Mouse (Mus musculus) midbrain, embryonic 12.5 days (tissue): ENCODE data around the gene Wipi2. TPM values are rescaled to one million over a fixed set of nuclear protein-coding genes. Genes with fewer than 3 reads are reported as not detected.

Source experiments
- ATAC-seq: fragments of 200-750 bp; cut with Nextera tagmentation; 2 replicates; pipeline ENCODE4 v1.8.0; 2017; ENCODE audit warnings: low read depth, moderate TSS enrichment, moderate library complexity; ENCODE audit not compliant: low FRiP score
- H3K27ac ChIP-seq: fragments of 300-500 bp; sonication (generic); replicated peaks from 2 replicates; pipeline ENCODE4 v1.5.1; 2016; ENCODE audit warnings: mild to moderate bottlenecking
- H3K27me3 ChIP-seq: fragments of 300-500 bp; sonication (generic); 2 replicates; pipeline ENCODE4 v1.6.1; 2016; ENCODE audit warnings: mild to moderate bottlenecking
- H3K36me3 ChIP-seq: fragments of 300-500 bp; sonication (generic); 2 replicates; pipeline ENCODE4 v1.6.1; 2016
- H3K4me1 ChIP-seq: fragments of 300-500 bp; sonication (generic); 2 replicates; pipeline ENCODE4 v1.6.1; 2016
- H3K4me2 ChIP-seq: fragments of 300-500 bp; sonication (generic); replicated peaks from 2 replicates; pipeline ENCODE4 v1.6.1; 2016; ENCODE audit warnings: mild to moderate bottlenecking, moderate library complexity
- H3K4me3 ChIP-seq: fragments of 300-500 bp; sonication (generic); 2 replicates; pipeline ENCODE4 v1.5.1; 2016; ENCODE audit warnings: mild to moderate bottlenecking
- H3K9ac ChIP-seq: fragments of 300-500 bp; sonication (generic); replicated peaks from 2 replicates; pipeline ENCODE4 v1.6.1; 2016; ENCODE audit warnings: mild to moderate bottlenecking, moderate library complexity
- H3K9me3 ChIP-seq: fragments of 300-500 bp; sonication (generic); 2 replicates; pipeline ENCODE4 v1.6.1; 2016; ENCODE audit warnings: mild to moderate bottlenecking
- WGBS: fragments of 180-500 bp; shearing (Covaris S2); methylation state at CpG from one replicate; pipeline ENCODE4 v1.1.7; 2016; 5-methylcytosine and 5-hydroxymethylcytosine counted together
- polyA plus RNA-seq: library from polyadenylated mRNA; unstranded; fragments of >200 nt; fragmentation: Nextera tagmentation; extraction: Ambion mirVana; gene quantifications from 2 replicates; pipeline ENCODE4 v1.2.1, GENCODE M21; 2016

Wipi2 gene
- 65.1 and 67.6 TPM in 2 replicates for polyA plus RNA-seq

- H3K4me2 ChIP-seq: peak within 1 kb of the TSS; percentile 97
- WGBS: 92% methylated on average over 2 of the region's 2 CpGs
- H3K4me3 ChIP-seq: peak within 1 kb of the TSS; percentile 88
- ATAC-seq: no peak
- peaks cover 17% of the 10 kb centered on the region for H3K4me1 ChIP-seq
- no peaks in the 10 kb centered on the region; the same call in 1 of the 2 replicates for H3K27me3 ChIP-seq
- peak within 1 kb of the TSS; percentile 60 for H3K9ac ChIP-seq
- H3K9me3 ChIP-seq: no peaks in the 10 kb centered on the region
- no peak within 1 kb of the TSS for H3K27ac ChIP-seq
- 0 out of 2 replicates have a peak, but pooled peaks cover 2% of the 10 kb centered on the region for H3K36me3 ChIP-seq
Measured at GRCm38 (mm10) chr5:142627398-142627797, at the start of gene Wipi2. Gene Wipi2, plus strand, starts transcription at chr5:142627698.

GRCm38 (mm10) chr5:142578192-142578591 is 49.3 kb upstream of the Wipi2 start:
- Histone ChIP-seq H3K4me2 (no peak overlapping the region), H3K27me3 (peaks cover 3% of the 10 kb centered on the region; the same call in 1 of the 2 replicates), H3K9ac (no peak overlapping the region), H3K4me3 (no peak overlapping the region), H3K9me3 (0 out of 2 replicates have a peak, but pooled peaks cover 7% of the 10 kb centered on the region), H3K4me1 (peaks cover 3% of the 10 kb centered on the region; the same call in 1 of the 2 replicates), H3K27ac (no peak overlapping the region), H3K36me3 (no peaks in the 10 kb centered on the region)
- no peak for ATAC-seq
- WGBS: 88% methylated on average over 10 of the region's 10 CpGs

GRCm38 (mm10) chr5:142581517-142581916 is 46.0 kb upstream of the Wipi2 start:
- 13% methylated on average over 5 of the region's 5 CpGs for WGBS
- Histone ChIP-seq H3K27me3 (peaks cover 3% of the 10 kb centered on the region; the same call in 1 of the 2 replicates), H3K4me2 (no peak overlapping the region), H3K9me3 (0 out of 2 replicates have a peak, but pooled peaks cover 7% of the 10 kb centered on the region), H3K4me3 (no peak overlapping the region), H3K36me3 (no peaks in the 10 kb centered on the region), H3K4me1 (peaks cover 11% of the 10 kb centered on the region), H3K9ac (no peak overlapping the region), H3K27ac (no peak overlapping the region)
- peak; percentile 54 for ATAC-seq

GRCm38 (mm10) chr5:142583616-142584126 is 43.8 kb upstream of the Wipi2 start:
- WGBS: 48% methylated on average over 14 of the region's 14 CpGs
- H3K4me2 ChIP-seq: no peak overlapping the region; the same call in 1 of the 2 replicates
- ATAC-seq: peak; percentile 90
- peaks cover 3% of the 10 kb centered on the region; the same call in 1 of the 2 replicates for H3K27me3 ChIP-seq
- no peak overlapping the region for H3K9ac ChIP-seq
- H3K9me3 ChIP-seq: 0 out of 2 replicates have a peak, but pooled peaks cover 2% of the 10 kb centered on the region
- H3K27ac ChIP-seq: peak overlapping the region; percentile 63
- H3K4me3 ChIP-seq: no peak overlapping the region
- H3K36me3 ChIP-seq: no peaks in the 10 kb centered on the region
- H3K4me1 ChIP-seq: peaks cover 11% of the 10 kb centered on the region

GRCm38 (mm10) chr5:142590953-142591616 is 36.4 kb upstream of the Wipi2 start:
- H3K9me3 ChIP-seq: no peaks in the 10 kb centered on the region
- no peaks in the 10 kb centered on the region for H3K36me3 ChIP-seq
- peak overlapping the region; percentile 88 for H3K27ac ChIP-seq
- no peak overlapping the region for H3K4me3 ChIP-seq
- peak; percentile 69 for ATAC-seq
- no peaks in the 10 kb centered on the region for H3K27me3 ChIP-seq
- H3K4me1 ChIP-seq: peaks cover 26% of the 10 kb centered on the region
- no peak overlapping the region for H3K9ac ChIP-seq
- no peak overlapping the region for H3K4me2 ChIP-seq
- 58% methylated on average over 6 of the region's 6 CpGs for WGBS

- no peaks in the 10 kb centered on the region for H3K9me3 ChIP-seq
- no peaks in the 10 kb centered on the region for H3K36me3 ChIP-seq
- no peak overlapping the region for H3K4me3 ChIP-seq
- no peak overlapping the region for H3K27ac ChIP-seq
- no peak overlapping the region for H3K9ac ChIP-seq
- no peak overlapping the region for H3K4me2 ChIP-seq
- H3K27me3 ChIP-seq: no peaks in the 10 kb centered on the region
- no peak for ATAC-seq
- WGBS: 79% methylated on average over 3 of the region's 3 CpGs
- peaks cover 7% of the 10 kb centered on the region for H3K4me1 ChIP-seq
Measured at GRCm38 (mm10) chr5:142595698-142596097, 31.8 kb upstream of the Wipi2 start.

GRCm38 (mm10) chr5:142596723-142597122 is 30.8 kb upstream of the Wipi2 start:
- 86% methylated on average over 6 of the region's 6 CpGs for WGBS
- Histone ChIP-seq H3K27me3 (no peaks in the 10 kb centered on the region), H3K4me2 (no peak overlapping the region), H3K9me3 (no peaks in the 10 kb centered on the region), H3K27ac (no peak overlapping the region), H3K9ac (no peak overlapping the region), H3K4me3 (no peak overlapping the region), H3K36me3 (no peaks in the 10 kb centered on the region), H3K4me1 (no peaks in the 10 kb centered on the region)
- no peak for ATAC-seq

GRCm38 (mm10) chr5:142597648-142598390 is 29.7 kb upstream of the Wipi2 start:
- no peak overlapping the region for H3K4me3 ChIP-seq
- WGBS: 82% methylated on average over 6 of the region's 6 CpGs
- no peak overlapping the region for H3K4me2 ChIP-seq
- H3K9ac ChIP-seq: no peak overlapping the region
- no peaks in the 10 kb centered on the region for H3K4me1 ChIP-seq
- H3K27me3 ChIP-seq: no peaks in the 10 kb centered on the region
- no peak overlapping the region for H3K27ac ChIP-seq
- no peaks in the 10 kb centered on the region for H3K36me3 ChIP-seq
- no peak for ATAC-seq
- H3K9me3 ChIP-seq: no peaks in the 10 kb centered on the region

- peaks cover 26% of the 10 kb centered on the region for H3K27me3 ChIP-seq
- no peak overlapping the region for H3K27ac ChIP-seq
- no peak overlapping the region for H3K4me2 ChIP-seq
- no peaks in the 10 kb centered on the region for H3K9me3 ChIP-seq
- H3K9ac ChIP-seq: no peak overlapping the region
- H3K4me1 ChIP-seq: peaks cover 9% of the 10 kb centered on the region
- H3K4me3 ChIP-seq: no peak overlapping the region
- WGBS: 86% methylated on average over 7 of the region's 7 CpGs
- ATAC-seq: no peak
- no peaks in the 10 kb centered on the region for H3K36me3 ChIP-seq
Measured at GRCm38 (mm10) chr5:142604379-142604778, 23.1 kb upstream of the Wipi2 start.

- Histone ChIP-seq H3K27ac (no peak overlapping the region), H3K4me1 (peaks cover 9% of the 10 kb centered on the region), H3K9ac (no peak overlapping the region), H3K36me3 (no peaks in the 10 kb centered on the region), H3K9me3 (no peaks in the 10 kb centered on the region), H3K27me3 (peaks cover 33% of the 10 kb centered on the region), H3K4me2 (no peak overlapping the region), H3K4me3 (no peak overlapping the region)
- 87% methylated on average over 12 of the region's 12 CpGs for WGBS
- no peak for ATAC-seq
Measured at GRCm38 (mm10) chr5:142605288-142605687, 22.2 kb upstream of the Wipi2 start.

GRCm38 (mm10) chr5:142608259-142608988 is 19.1 kb upstream of the Wipi2 start, which contains the start of gene Mmd2:
Gene Mmd2, minus strand, starts transcription at chr5:142608800.
- Histone ChIP-seq H3K36me3 (no peaks in the 10 kb centered on the region), H3K4me3 (peak within 1 kb of the TSS; percentile 45), H3K27ac (peak within 1 kb of the TSS; percentile 35; the same call in 1 of the 2 replicates), H3K4me1 (peaks cover 12% of the 10 kb centered on the region), H3K9me3 (no peaks in the 10 kb centered on the region; the same call in 1 of the 2 replicates), H3K4me2 (peak within 1 kb of the TSS; percentile 68), H3K9ac (peak within 1 kb of the TSS; percentile 61), H3K27me3 (peaks cover 33% of the 10 kb centered on the region)
- 2% methylated on average over 42 of the region's 42 CpGs for WGBS
- peak; percentile 74 for ATAC-seq
